Mouse (Mus musculus) layer of hippocampus, adult 2 months (tissue): ENCODE measurements around the gene Gm17581. TPM values are rescaled to one million over a fixed set of nuclear protein-coding genes. Genes with fewer than 3 reads are reported as not detected.

Experiments
- DNase-seq, 2 experiments: peaks; one replicate each; pipeline ENCODE4 v3.0.0; 2022; ENCODE audit warnings: low spot score in 2 of 2
- H3K27ac ChIP-seq: fragments of 200-600 bp; 2 replicates; pipeline ENCODE4 v1.8.1; 2022
- H3K4me3 ChIP-seq: fragments of 200-600 bp; 2 replicates; pipeline ENCODE4 v1.8.1; 2022; ENCODE audit warnings: mild to moderate bottlenecking
- CTCF ChIP-seq: fragments of 200-600 bp; conservative IDR thresholded peaks from 2 replicates; pipeline ENCODE4 v1.8.1; 2022; ENCODE audit warnings: antibody characterized with exemption, mild to moderate bottlenecking, moderate library complexity
- total RNA-seq, 2 experiments: library from RNA; stranded (reverse); gene quantifications; 2 replicates each; pipeline ENCODE4 v1.2.3; 2021

The Gm17581 gene
- total RNA-seq, 2 experiments from 2014 or later: not detected

- peak; percentile 56 for TF ChIP-seq CTCF
Measured at GRCm38 (mm10) chr2:155756855-155757566, 21.3 kb upstream of the Gm17581 start.

GRCm38 (mm10) chr2:155755746-155756145 lies 20.1 kb upstream of the Gm17581 start:
- H3K27ac ChIP-seq: no peak overlapping the region
- peak; percentile 72 for TF ChIP-seq CTCF
- peak in 1 of 2 experiments; percentile 34 for DNase-seq

More at GRCm38 (mm10) chr2:155756855-155757566, 21.3 kb upstream of the Gm17581 start:
- Histone ChIP-seq H3K27ac (no peak overlapping the region), H3K4me3 (no peak overlapping the region)
- DNase-seq: no peak

GRCm38 (mm10) chr2:155751014-155751786 lies 15.5 kb upstream of the Gm17581 start, which contains the start of gene Procr:
Gene Procr, plus strand, starts transcription at chr2:155751117.
- DNase-seq: no peak
- H3K27ac ChIP-seq: no peak within 1 kb of the TSS
- peak within 1 kb of the TSS; percentile 51 for H3K4me3 ChIP-seq
- no peak for TF ChIP-seq CTCF

More at GRCm38 (mm10) chr2:155755746-155756145, 20.1 kb upstream of the Gm17581 start:
- no peak overlapping the region for H3K4me3 ChIP-seq

DNA sequence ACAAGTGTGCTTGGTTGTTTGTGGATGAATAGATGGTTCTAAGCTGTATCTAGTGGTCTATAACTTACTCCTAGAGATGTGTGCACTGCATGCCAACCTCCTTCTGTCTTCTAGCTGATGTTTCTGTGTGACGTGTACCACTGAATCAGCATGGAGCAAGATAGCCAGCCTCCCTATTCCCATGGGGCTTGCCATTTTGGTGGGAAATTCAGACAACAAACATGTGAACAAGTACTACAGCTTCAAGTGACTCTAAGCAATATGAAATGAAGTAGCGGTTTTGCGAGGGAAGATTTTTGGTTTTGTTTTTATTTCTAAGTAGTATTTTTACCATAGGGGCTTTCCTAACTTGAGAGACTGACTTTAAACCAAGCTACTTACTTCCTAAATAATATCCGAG lies 13.7 kb upstream of the Gm17581 start:
- Histone ChIP-seq H3K4me3 (no peak overlapping the region), H3K27ac (no peak overlapping the region)
- no peak for TF ChIP-seq CTCF
- no peak for DNase-seq

- Histone ChIP-seq H3K27ac (no peak overlapping the region), H3K4me3 (no peak overlapping the region)
- no peak for DNase-seq
- TF ChIP-seq CTCF: no peak
Measured at GRCm38 (mm10) chr2:155745487-155745886, 9.8 kb upstream of the Gm17581 start.

DNA sequence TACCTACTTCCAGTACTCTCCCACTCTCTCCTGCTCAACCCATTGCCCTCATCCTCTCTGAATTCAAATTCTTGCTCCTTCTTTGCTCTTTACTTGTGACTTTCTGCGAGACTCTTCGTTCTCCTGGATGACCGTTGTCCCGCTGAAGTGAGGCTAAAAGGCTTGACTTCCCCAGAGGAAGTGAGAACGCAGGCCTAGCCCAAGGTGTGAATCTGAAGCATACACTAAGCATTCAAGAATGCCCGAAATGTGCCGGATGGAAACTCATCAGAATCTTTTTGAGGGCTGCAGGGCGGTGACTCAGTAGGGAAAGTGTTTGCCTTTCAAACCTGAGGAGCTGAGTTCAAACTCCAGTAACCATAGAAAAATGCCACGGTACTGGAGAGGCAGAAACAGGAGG lies 7.7 kb upstream of the Gm17581 start:
- no peak overlapping the region for H3K4me3 ChIP-seq
- no peak for TF ChIP-seq CTCF
- DNase-seq: no peak
- no peak overlapping the region for H3K27ac ChIP-seq

DNA sequence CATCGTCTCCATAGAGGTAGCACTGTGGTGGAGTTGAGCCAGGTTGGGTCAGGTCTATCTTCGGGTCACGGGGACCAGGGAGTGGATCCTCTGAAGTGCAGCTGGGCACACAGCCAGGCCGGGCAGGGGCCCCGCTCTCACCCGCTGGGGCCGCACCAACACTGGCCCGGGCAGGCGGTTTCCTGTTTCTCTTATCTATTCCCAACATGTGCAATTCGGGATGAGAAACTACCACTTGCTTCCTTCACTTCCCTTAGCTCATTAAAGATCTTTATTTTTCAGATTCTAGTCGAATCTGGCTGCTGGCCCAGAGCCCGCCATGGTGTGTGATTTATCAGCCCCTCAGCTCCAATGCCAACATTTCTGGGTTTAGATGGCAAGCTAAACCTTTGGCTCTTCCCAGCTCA lies 7.3 kb upstream of the Gm17581 start:
- no peak overlapping the region for H3K4me3 ChIP-seq
- no peak for DNase-seq
- TF ChIP-seq CTCF: no peak
- H3K27ac ChIP-seq: no peak overlapping the region

- Histone ChIP-seq H3K27ac (no peak overlapping the region), H3K4me3 (no peak overlapping the region)
- no peak for TF ChIP-seq CTCF
- no peak for DNase-seq
Measured at GRCm38 (mm10) chr2:155742211-155742610, 6.5 kb upstream of the Gm17581 start.

- TF ChIP-seq CTCF: no peak
- H3K4me3 ChIP-seq: no peak overlapping the region
- DNase-seq: no peak
- H3K27ac ChIP-seq: no peak overlapping the region
Measured at GRCm38 (mm10) chr2:155737803-155738202, 2.1 kb upstream of the Gm17581 start.

DNA sequence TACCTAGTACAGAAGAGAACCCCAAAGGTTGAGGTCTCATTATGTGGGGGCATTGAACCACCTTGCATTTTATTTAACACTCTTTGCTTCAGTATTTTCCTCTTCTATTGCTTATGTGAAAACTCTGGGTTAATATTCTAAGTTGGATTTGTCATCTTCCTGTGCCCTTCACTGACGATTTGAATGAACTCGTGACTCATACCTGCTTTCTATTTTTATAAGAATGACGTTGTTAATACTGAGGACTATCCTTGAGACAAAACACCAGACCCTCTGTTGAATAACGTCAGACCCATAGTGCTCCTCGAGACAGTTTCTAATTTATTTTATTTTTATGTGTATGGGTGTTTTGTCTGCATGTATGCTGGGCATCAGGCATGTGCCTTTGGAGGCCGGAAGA lies 1.3 kb upstream of the Gm17581 start:
- H3K27ac ChIP-seq: no peak overlapping the region
- no peak for TF ChIP-seq CTCF
- DNase-seq: no peak
- no peak overlapping the region for H3K4me3 ChIP-seq

GRCm38 (mm10) chr2:155735080-155735479 lies 586 bp downstream of the Gm17581 start:
- DNase-seq: no peak
- H3K4me3 ChIP-seq: no peak overlapping the region
- H3K27ac ChIP-seq: no peak overlapping the region
- no peak for TF ChIP-seq CTCF

- H3K27ac ChIP-seq: peak within 1 kb of the TSS; percentile 88
- TF ChIP-seq CTCF: no peak
- DNase-seq: peak; percentile 92 to 95
Measured at GRCm38 (mm10) chr2:155729158-155729645, 6.5 kb downstream of the Gm17581 start, which contains the start of gene Edem2. Gene Edem2, minus strand, starts transcription at chr2:155729475.

GRCm38 (mm10) chr2:155728742-155729141 lies 6.9 kb downstream of the Gm17581 start:
- DNase-seq: no peak

More at GRCm38 (mm10) chr2:155729158-155729645, 6.5 kb downstream of the Gm17581 start, which contains the start of gene Edem2:
- peak within 1 kb of the TSS; percentile 81 for H3K4me3 ChIP-seq

More at GRCm38 (mm10) chr2:155728742-155729141, 6.9 kb downstream of the Gm17581 start:
- no peak for TF ChIP-seq CTCF
- peak overlapping the region; percentile 81 for H3K4me3 ChIP-seq
- H3K27ac ChIP-seq: peak overlapping the region; percentile 88
